Mouse (Mus musculus) spleen, embryonic (tissue): ENCODE data around the gene Gm14403.
"Not testable (repeated sequence)": the region's sequence is repeated elsewhere in the genome, so short reads cannot be mapped to it uniquely, and the experiment has no call there.

Experiments
- CTCF ChIA-PET: fragments of 350-600 bp; sonication (Branson Sonifier 250); formaldehyde crosslinking; loops from one replicate; lab custom pipeline; 2022; lab: Charles Lee

The Gm14403 gene

DNA sequence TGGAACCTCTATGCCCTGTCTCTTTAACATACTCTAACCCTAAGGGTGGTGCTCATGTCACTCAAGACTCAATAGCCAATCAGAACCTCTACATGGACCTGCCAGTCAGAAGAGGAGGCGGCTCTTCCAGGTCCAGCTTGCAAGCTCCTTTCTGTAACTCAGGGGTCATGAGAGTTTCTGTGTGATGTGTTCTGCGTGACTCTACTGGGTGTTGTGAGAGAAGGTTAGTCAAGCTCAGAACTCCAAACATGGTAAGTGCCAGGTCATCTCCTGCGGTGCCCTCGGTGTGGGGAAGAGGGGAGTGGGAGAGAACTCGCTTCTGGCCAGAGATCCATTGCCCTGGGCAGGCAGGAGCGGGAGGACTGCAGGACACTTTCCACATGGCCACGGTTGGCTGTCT lies at the start of gene Gm14403:
Gene Gm14403, plus strand, starts transcription at position 149 of the 400 bp plus-strand sequence.
- CTCF ChIA-PET, result not testable (repeated sequence)

DNA sequence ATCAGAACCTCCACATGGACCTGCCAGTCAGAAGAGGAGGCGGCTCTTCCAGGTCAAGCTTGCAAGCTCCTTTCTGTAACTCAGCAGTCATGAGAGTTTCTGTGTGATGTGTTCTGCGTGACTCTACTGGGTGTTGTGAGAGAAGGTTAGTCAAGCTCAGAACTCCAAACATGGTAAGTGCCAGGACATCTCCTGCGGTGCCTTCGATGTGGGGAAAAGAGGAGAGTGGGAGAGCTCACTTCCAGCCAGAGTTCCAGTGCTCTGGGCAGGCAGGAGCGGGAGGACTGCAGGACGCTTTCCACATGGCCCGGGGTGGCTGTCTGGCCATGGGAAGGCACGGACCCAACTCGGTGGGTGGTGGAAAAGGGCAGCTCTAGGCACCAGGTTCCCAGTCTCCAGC lies 33.3 kb upstream of the Gm14403 start, which contains the start of gene Zfp970:
Gene Zfp970, plus strand, starts transcription at position 58 of the 400 bp plus-strand sequence.
- CTCF ChIA-PET, result not testable (repeated sequence)

DNA sequence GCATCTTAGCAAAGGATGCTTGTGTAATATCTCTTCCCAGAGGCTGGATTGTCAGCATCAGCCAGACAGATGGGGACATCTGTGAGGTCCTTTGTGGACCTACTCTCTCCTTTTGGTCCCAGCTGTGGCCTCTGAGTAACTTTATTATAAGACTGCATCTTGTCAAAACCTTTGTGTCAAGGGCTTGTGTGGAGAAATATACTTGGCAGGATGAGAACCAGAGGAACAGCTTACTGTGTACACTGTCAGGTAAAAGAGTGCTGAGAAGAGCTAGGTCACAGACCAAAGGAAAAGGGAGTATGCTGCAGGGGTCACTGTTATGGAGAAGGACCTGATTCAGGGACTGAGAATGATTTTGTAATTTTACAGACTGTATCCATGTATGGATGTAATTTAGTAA lies 29.8 kb upstream of the Gm14403 start:
- CTCF ChIA-PET, result not testable (repeated sequence)

DNA sequence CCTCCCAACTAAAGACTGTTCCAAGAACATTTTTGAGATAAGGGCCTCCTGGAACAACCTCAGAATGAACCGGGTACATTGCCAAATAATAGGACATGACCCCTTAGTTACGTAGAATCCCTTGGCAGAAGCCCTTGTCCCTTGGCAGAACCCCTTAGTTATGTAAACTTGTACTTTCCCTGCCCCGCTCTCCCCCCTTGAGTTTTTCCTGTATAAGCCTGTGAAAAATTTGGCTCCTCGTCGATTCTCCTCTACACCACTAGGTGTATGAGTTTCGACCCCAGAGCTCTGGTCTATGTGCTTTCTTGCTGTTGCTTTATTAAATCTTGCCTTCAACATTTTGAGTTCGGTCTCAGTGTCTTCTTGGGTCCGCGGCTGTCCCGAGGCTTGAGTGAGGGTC lies 25.8 kb upstream of the Gm14403 start:
- CTCF ChIA-PET, result not testable (repeated sequence)

DNA sequence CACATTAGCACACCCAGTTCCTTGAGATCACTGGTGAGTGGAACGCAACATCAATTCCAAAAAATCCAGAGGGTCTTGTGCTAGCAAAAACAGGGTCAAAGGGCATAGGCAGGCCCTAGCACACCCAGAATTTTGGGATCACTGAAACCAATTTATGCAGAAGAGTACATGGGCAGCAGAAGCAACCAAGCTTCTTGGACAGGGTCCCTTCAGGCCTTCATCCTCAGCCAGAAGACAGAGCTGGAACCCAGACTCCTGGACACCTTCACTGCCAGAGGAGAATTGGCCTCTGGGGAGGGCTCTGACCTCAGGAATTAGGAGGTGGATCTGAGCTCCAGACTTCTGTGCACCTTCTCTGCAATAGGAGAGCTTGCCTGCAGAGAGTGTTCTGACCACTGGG lies 16.0 kb upstream of the Gm14403 start:
- CTCF ChIA-PET, result not testable (repeated sequence)

DNA sequence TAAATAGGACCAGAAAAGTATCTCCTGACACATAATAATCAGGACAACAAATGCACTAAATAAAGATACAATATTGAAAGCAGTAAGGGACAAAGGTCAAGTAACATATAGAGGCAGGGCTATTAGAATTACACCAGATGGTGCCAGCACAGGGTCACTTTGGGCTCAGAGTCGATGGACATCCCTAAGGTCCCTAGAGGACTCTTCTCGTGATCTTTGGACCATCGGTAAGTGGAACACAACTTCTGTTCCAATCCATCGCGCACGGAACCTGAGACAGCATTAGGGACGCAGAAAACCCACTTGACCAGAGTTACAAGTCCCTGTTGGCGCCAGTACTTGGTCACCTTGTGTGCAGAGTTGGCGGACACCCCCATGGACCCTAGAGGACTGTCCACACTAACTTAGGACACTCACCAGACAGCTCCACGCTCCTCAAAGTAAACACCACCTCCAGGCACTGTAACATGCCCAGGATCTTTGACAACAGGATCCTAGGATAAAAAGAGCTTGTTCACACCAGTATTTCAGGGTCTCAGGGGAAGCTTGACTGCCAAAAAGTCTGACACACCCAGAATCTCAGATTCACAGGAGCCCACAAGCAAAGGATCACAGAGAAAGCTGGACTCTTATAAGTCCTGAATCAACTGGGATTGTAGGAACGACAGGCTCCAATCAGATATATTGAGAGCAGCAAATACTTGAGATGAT lies 14.6 kb upstream of the Gm14403 start:
- CTCF ChIA-PET, result not testable (repeated sequence)

DNA sequence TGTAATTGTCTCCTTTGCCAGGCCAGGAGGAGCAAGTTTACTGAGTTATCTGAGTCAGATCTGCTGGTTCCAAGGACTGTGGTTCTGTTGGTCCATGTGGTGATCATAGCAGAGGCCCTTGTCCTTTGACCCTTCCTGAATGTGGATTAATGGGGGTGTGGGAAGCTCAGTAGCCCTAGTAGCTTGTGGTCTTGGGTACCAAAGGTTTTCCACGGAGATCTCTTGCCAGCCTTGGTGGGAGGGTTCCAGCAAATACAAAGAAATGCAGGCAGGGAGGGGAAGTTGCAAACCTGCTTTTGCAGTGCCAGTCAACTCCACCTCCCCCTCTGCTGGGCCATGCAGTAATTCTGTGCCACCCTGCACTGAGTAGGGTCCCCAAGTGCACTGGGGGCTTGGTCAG lies 1.2 kb downstream of the Gm14403 start:
- CTCF ChIA-PET, result not testable (repeated sequence)

DNA sequence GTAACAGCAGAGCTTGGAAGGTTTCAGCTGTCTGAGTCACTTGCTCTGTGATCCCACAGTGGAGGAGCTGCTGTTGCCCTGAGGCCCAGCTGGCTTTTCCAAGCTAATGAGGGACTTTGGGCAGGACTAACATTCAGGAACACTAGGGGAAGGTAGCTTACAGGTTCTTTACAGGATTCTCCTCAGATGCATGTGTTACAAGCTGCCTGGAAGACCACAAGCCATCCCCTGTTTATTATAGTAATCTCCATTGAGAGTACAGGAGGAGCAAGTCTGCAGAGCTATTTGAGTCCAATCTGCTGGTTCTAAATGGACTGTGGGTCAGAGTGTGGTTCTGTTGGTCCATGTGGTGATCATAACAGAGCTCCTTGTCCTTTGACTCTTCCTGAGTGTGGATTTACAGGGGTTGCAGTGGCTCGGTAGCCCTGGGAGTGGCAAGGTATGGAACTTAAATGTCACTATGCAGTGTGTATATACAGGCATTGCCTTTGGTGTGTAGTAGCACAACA lies 7.2 kb downstream of the Gm14403 start:
- CTCF ChIA-PET, result not testable (repeated sequence)

DNA sequence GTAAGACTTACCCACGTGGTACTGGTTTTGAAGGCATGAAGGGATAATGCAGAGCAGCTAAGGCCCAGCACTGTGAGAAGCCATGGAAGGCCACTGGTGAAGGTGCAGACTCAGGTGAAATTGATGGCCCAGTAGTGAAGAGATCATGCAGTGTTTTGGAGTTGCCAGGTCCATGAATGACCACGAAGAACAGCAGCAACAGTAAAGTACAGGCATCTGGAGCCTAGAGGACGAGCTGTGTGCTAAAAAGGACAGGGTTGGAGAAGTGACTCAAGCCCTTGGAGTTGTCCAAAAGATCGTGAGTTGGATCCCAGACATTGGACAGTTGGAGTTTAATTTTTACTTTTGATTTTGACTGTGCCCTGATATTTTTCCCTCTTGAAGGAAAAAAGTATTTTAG lies 13.4 kb downstream of the Gm14403 start:
- CTCF ChIA-PET, result not testable (repeated sequence)

DNA sequence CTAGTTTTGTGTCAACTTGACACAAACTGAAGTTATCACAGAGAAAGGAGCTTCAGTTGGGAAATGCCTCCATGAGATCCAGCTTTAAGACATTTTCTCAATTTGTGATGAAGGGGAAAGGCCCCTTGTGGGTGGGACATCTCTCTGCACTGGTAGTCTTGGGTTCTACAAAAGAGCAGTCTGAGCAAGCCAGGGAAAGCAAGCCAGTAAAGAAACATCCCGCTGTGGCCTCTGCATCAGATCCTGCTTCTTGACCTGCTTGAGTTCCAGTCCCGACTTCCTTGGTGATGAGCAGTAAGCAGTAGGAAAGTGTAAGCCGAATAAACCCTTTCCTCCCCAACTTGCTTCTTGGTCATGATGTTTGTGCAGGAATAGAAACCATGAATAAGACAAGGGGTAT lies 14.0 kb downstream of the Gm14403 start:
- CTCF ChIA-PET, result not testable (repeated sequence)

DNA sequence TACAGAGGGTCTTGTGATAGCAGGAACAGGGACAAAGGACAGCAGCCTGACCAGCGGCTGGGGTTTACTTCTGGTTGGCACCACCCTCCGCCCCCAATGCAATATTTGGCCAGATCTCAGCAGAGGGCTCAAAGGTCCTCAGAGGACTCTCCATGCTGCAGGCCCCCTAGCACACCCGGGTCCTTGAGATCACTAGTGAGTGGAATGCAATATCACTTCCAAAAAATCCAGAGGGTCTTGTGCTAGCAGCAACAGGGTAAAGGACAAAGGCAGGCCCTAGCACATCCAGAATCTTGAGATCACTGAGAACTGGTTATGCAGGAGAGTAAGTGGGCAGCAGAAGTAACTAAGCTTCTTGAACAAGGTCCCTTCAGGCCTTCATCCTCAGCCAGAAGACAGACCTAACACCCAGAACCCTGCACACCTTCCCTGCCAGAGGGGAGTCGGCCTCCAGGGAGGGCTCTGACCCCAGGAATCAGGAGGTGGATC lies 16.0 kb downstream of the Gm14403 start:
- CTCF ChIA-PET, result not testable (repeated sequence)

- CTCF ChIA-PET, result not testable (repeated sequence)
Measured at GRCm38 (mm10) chr2:177517746-177518145, 19.7 kb downstream of the Gm14403 start.

- CTCF ChIA-PET, result not testable (repeated sequence)
Measured at GRCm38 (mm10) chr2:177518354-177518753, 20.3 kb downstream of the Gm14403 start.

GRCm38 (mm10) chr2:177518960-177519359 lies 20.9 kb downstream of the Gm14403 start:
- CTCF ChIA-PET, result not testable (repeated sequence)

GRCm38 (mm10) chr2:177520035-177520434 lies 22.0 kb downstream of the Gm14403 start:
- CTCF ChIA-PET, result no interaction called here

DNA sequence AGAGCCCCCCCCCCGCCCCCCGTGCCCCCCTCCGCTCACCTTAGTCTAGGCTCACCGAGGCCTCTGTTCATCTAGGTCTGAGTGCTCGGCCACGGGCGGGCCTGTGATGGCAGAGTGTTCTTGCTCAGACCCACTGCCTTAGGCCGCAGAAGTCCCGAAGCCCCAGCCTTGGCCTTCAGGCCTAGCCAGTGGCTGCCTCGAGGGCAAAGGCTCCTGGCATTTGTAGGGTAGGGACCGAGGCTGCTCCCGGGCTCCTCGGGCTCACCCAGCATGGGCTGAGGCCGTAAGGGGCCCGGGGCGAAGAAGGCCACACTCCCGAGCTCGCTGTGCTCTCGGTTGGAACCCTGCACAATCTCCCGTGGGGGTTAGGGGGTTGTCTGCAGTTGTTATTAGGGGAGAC lies 25.0 kb downstream of the Gm14403 start:
- CTCF ChIA-PET, result no interaction called here

DNA sequence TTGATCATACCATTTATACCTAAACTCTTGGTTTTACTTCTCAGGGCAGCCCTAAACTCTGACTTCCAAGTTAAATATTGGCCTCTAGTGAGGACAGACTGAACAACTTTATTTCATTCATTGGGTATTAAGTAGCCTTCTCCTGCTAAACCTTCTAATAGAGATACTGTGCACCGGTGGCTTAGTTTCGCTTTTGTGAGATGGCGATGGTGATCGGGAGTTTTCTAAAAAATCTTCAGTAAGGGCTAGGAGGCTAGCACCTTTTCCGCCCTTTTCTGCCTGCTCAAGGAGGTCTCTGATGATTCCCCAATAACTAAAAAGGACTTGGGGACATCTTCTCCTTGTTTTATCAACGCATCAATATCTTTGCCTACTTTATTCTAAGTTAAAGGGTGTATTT lies 25.7 kb downstream of the Gm14403 start:
- CTCF ChIA-PET, result not testable (repeated sequence)

- CTCF ChIA-PET, result not testable (repeated sequence)
Measured at GRCm38 (mm10) chr2:177524171-177524570, 26.2 kb downstream of the Gm14403 start.

DNA sequence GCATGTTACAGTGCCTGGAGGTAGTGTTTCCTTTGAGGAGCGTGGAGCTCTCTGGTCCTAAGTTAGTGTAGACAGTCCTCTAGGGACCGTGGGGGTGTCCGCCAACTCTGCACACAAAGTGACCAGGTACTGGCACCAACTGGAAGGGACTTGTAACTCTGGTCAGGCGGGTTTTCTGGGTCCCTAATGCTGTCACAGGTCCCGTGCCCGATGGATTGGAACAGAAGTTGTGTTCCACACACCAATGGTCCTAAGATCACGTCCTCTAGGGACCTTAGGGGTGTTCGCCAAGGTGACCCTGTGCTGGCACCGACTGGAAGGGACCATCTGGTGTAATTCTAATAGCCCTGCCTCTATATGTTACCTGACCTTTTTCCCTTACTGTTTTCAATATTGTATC lies 37.9 kb downstream of the Gm14403 start:
- CTCF ChIA-PET, result no interaction called here

DNA sequence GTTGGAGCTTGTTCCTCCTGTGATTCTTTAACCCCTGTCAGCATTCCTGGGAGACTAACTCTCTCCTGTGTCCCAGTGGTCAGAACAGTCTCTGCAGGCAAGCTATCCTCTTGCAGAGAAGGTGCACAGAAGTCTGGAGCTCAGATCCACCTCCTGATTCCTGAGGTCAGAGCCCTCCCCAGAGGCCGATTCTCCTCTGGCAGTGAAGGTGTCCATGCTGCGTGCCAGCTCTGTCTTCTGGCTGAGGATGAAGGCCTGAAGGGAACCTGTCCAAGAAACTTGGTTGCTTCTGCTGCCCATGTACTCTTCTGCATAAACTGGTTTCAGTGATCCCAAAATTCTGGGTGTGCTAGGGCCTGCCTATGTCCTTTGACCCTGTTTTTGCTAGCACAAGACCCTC lies 39.1 kb downstream of the Gm14403 start:
- CTCF ChIA-PET, result not testable (repeated sequence)

- CTCF ChIA-PET, result not testable (repeated sequence)
Measured at GRCm38 (mm10) chr2:177537717-177538116, 39.7 kb downstream of the Gm14403 start.

DNA sequence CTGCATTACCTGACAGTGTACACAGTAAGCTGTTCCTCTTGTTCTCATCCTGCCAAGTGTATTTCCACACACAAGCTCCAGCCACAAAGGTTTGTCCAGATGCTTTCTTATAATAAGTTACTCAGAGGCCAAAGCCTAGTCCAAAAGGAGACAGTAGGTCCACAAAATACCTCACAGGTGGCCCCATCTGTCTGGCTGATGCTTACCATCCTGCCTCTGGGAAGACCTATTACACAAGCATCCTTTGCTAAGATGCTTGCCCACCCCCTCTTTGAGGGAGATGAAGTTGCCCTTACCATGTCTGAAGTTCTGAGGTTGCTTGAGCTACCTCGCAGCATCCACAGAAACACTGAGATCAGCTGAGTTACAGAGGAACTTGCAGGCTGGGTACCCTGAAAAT lies 57.2 kb downstream of the Gm14403 start:
- CTCF ChIA-PET, result not testable (repeated sequence)
